Mouse (Mus musculus) cerebellum, postnatal 4 days (tissue): ENCODE measurements at regions not wholly inside any gene's neighbourhood (a gene's known extent, or its start where the extent isn't known, plus 50 kb on each side); places are given as distances from the start of the nearest gene placed in this dataset.

Experiments used
- DNase-seq, 2 experiments: peaks; one replicate each; pipeline ENCODE4 v3.0.0; 2022; ENCODE audit warnings: low spot score in 2 of 2, mixed read lengths in 1 of 2

GRCm38 (mm10) chr11:71411958-71412357 is 181.4 kb upstream of the Nlrp1b start:
- DNase-seq: no peak

GRCm38 (mm10) chr11:71414403-71415140 is 184.0 kb upstream of the Nlrp1b start:
- DNase-seq: no peak

GRCm38 (mm10) chr11:71415451-71415850 is 184.9 kb upstream of the Nlrp1b start:
- no peak for DNase-seq

- DNase-seq: no peak
These were observed 191.8 kb upstream of the Nlrp1b start for GRCm38 (mm10) chr11:71422291-71422840.

- no peak for DNase-seq
These were observed 192.7 kb upstream of the Nlrp1b start for GRCm38 (mm10) chr11:71423242-71423641.

- no peak for DNase-seq
These were observed 194.3 kb upstream of the Nlrp1b start for GRCm38 (mm10) chr11:71424879-71425278.

GRCm38 (mm10) chr11:71429739-71430138 is 199.2 kb upstream of the Nlrp1b start:
- DNase-seq: no peak

- no peak for DNase-seq
These were observed 203.7 kb upstream of the Nlrp1b start for GRCm38 (mm10) chr11:71434241-71434640.

GRCm38 (mm10) chr11:71434886-71435285 is 204.4 kb upstream of the Nlrp1b start:
- DNase-seq: no peak

GRCm38 (mm10) chr11:71435745-71436144 is 205.2 kb upstream of the Nlrp1b start:
- no peak for DNase-seq

- DNase-seq: no peak
These were observed 205.8 kb upstream of the Nlrp1b start for GRCm38 (mm10) chr11:71436335-71436734.

- peak in 1 of 2 experiments; percentile 26 for DNase-seq
These were observed 206.3 kb upstream of the Nlrp1b start for GRCm38 (mm10) chr11:71436801-71437200.

GRCm38 (mm10) chr11:71439871-71440270 is 209.3 kb upstream of the Nlrp1b start:
- DNase-seq: peak in 1 of 2 experiments; percentile 46

GRCm38 (mm10) chr11:71440392-71440791 is 209.9 kb upstream of the Nlrp1b start:
- no peak for DNase-seq

GRCm38 (mm10) chr11:71444056-71444455 is 213.5 kb upstream of the Nlrp1b start:
- no peak for DNase-seq

GRCm38 (mm10) chr11:71446641-71447040 is 216.1 kb upstream of the Nlrp1b start:
- DNase-seq: no peak

GRCm38 (mm10) chr11:71447841-71448745 is 217.6 kb upstream of the Nlrp1b start:
- DNase-seq: no peak

GRCm38 (mm10) chr11:71480094-71480493 is 249.6 kb upstream of the Nlrp1b start:
- DNase-seq: no peak

GRCm38 (mm10) chr11:71497863-71498262 is 251.9 kb upstream of the Wscd1 start:
- no peak for DNase-seq

GRCm38 (mm10) chr11:71498299-71498698 is 251.4 kb upstream of the Wscd1 start:
- no peak for DNase-seq

GRCm38 (mm10) chr11:71502156-71502555 is 247.6 kb upstream of the Wscd1 start:
- no peak for DNase-seq

GRCm38 (mm10) chr11:71512271-71513066 is 237.3 kb upstream of the Wscd1 start:
- no peak for DNase-seq
